Mouse (Mus musculus) lung, adult 18-20 months (tissue): ENCODE data around the gene Tcstv3.
"Not testable (repeated sequence)": the region's sequence is repeated elsewhere in the genome, so short reads cannot be mapped to it uniquely, and the experiment has no call there.

ENCODE experiments used
- DNase-seq, 2 experiments: peaks; one replicate each; pipeline ENCODE4 v3.0.0; 2022; ENCODE audit warnings: mixed read lengths in 2 of 2

Gene Tcstv3

DNA sequence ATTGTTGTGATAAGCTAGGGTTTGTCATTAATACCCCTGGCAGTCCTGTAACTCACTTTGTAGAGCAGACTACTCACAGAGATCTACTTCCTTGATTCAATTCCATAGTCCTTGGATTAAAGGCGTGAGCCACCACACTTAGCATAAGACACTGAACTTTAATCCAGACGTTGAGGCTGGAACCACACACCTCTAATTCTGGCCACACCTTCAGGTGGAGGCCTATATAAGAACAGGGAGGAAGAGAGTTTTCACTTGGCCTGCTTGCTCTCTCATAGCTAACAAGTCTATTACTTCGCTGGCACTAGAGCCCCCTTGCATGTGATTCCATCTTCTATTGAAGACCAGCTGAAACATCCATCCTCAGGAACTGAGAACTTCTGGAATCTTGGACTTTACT lies at the start of gene Tcstv3:
TSS of gene Tcstv3 (plus strand) at position 301 of the 400 bp plus-strand sequence.
- DNase-seq, result not testable (repeated sequence)

DNA sequence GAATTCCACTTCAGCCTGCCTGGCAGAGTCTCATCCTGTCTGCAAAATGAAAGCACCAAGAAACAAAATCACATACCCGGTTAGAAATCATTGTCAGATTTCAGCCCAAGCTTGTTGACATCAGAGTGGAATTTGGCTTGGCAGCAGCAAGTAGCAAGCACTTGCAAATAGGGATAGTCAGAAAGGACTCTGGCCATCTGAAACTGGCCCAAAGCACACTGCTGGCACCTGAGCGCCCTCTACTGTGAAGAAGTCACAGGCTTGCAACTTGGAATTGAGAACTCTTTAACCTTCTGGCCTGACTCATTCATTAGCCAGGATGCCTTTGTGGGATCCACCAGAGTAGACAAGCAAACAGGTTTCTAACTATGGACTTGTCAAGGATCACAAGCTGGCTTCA lies 38.8 kb upstream of the Tcstv3 start:
- not testable (repeated sequence) for DNase-seq

DNA sequence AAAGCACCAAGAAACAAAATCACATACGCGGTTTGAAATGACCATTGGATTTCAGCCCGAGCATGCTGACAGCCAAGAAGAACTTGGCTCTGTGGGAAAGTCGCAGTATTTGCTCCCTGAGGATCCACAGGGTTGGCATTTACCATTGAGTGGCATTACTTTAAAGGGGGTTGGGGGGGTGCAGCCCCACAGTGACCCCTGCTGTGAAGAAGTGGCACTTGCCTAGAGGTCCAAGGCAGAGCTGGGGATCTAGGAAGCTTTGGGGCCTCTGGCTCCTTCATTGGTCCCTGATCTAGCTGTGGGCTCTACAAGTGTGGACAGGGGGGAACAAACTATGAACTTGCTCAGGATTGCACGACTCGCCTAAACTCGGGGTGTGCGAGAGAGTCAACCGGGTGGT lies 37.9 kb upstream of the Tcstv3 start:
- no peak for DNase-seq

DNA sequence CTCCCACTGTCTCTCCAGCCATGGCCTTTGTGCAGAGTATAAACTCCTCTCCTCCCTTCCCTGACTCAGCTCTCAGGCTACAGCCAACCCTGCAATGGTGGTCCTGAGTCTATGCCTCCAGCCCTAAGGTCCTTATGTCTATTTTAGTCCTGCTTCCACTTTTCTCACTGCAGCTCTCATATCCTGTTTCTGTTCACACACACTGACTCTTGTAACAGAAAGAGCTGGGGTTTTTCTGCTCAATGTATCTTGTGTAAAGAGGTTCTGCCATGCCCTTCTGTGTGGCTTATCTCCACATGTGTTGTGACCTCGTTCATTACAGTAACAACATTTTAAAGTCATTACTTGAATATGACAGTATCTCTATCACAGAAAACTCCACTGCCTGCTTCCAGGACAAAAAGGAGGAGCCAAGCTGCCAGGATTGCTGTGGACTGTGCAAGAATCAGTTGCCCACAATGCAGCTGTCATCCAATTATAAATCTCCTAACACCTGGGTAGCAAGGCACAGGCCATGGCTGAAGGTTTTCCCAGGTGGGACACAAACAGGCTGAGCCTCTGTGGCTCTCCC lies 17.3 kb upstream of the Tcstv3 start:
- no peak for DNase-seq

DNA sequence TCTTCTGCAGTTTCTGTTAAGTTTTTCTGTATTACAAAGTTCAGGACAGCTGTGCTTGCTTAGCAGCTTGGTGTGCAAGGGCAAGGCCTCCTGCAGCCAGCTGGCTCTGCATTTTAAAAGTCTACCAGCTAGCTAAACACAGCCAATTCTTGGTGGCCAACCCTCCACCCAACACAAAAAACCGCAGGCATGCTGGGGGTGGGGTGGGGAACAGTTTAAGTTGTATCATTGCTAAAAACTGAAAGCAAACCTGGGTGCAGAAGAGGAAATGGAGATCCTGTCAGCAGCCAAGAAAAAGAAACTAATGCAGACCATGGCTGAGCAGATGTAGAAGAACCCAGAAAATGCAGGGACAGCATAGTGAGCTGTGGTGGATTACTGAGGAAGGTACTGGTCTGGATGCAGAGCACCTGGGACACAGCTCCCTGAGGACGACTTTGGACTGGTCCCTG lies 16.7 kb upstream of the Tcstv3 start, which contains the start of gene BC147527:
TSS of gene BC147527 (plus strand) at position 402 of the 452 bp plus-strand sequence.
- peak; percentile 16 to 30 for DNase-seq

DNA sequence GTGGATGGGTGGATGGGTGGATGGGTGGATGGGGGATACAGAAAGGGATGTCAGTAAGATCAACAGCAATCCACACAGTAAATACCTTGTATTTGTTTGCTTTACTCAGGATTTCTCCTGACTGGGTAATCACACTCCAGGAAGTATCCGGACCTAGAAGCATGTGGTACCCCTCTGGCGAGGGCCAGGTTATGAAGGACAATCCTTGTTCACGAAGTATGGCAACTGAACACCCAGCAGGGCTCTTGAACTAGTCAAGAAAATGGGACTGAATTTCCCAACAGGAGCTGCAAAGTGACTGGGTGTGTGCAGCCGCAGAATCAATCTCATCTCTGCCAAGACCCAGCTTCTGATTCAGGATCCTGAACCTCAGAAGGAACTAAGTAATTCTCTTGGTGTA lies 15.8 kb upstream of the Tcstv3 start:
- DNase-seq, result no peak

DNA sequence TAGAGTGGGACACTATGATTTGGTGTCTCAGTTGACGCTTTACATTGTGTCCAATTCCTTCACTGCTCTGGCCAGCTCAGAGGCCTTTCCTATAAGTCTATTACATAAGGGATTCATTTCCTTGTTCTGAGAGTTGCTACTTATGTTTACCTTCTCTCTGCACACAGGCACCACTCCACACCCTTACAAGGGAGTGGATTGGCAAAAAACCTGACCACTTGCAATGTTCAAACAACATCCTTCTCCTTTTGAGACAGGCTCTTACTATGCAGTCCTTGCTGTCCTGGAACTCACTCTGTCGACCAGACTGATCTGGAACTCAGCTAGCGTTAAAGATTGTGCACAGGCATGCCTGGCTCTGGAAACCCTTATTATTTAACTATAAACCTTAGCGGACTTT lies 5.9 kb upstream of the Tcstv3 start:
- peak; percentile 22 to 53 for DNase-seq

DNA sequence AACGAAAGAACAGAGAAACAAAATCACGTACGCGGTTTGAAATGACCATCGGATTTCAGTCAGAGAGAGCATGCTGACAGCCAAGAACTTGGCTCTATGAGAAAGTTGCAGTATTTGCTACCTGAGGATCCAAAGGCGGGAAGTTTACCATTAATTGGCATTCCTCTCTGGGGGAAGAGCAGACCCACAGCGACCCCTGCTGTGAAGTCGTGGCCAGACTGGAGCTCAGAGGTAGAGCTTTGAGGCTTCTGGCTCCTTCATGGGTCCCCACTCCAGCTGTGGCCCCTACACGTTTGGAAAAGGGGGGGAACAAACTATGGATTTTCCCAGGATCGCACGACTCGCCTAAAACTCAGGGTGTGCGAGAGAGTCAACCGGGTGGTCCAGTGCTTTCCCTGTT lies 3.1 kb upstream of the Tcstv3 start:
- peak in 1 of 2 experiments; percentile 2 for DNase-seq

DNA sequence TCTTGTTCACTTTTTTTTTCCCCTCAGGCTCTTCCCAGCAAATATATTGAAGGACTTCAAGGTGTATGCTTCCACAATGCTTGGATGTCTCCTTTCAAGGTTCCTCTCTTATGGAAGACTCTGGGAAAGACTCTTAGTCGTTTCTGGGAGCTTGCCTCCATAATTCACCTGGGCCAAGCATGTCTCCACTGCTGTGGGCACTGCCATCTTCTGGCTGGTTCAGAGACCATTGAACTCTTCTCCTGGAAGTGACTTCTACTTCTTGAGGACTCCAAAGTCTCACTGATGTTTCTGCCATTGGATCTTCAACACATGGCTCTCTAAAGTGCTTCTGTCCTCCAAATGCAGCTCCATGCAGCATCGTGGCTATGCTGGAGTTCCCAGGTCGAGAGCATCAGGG lies 3.5 kb downstream of the Tcstv3 start:
- no peak for DNase-seq

DNA sequence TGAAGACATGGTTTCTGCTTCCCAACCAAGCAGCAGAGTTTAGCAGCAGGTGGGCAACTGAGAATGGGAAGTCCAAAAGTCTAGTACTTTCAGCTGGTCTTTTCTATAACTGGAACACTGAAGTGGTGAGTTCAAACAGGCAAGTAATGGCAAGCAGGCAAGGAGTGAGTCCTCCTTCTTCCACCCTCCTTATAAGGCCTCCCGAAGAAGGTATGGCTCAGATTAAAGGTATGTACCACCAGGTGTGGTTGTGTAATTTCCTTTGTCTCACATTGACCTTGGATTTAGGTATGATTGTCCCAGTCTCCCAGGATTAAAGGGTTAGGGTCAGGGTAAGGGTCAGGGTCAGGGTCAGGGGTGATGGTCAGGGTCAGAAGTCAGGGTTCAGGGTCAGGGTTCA lies 4.0 kb downstream of the Tcstv3 start:
- DNase-seq, result no peak
